Mouse (Mus musculus) thymus, adult 2 months (tissue): ENCODE data around the gene Sun2.

Source experiments
- CTCF ChIP-seq: fragments of 200-500 bp; IDR thresholded peaks from 2 replicates; pipeline ENCODE4 v1.5.1; 2012; ENCODE audit warnings: mild to moderate bottlenecking, control low read depth, low read length, moderate library complexity, borderline replicate concordance; ENCODE audit not compliant: control insufficient read depth, poor library complexity, insufficient read depth; ENCODE audit errors: extremely low read depth
- POLR2A ChIP-seq: fragments of 200-500 bp; IDR thresholded peaks from 2 replicates; pipeline ENCODE4 v1.6.1; 2012; ENCODE audit warnings: mild to moderate bottlenecking, low read length, control low read depth, moderate library complexity; ENCODE audit not compliant: control insufficient read depth, poor library complexity, insufficient read depth; ENCODE audit errors: extremely low read depth

- TF ChIP-seq CTCF = no peak
- TF ChIP-seq POLR2A = no peak
These were observed 33.3 kb upstream of the Sun2 start for GRCm38 (mm10) chr15:79775662-79776061.
